Mouse (Mus musculus) midbrain, embryonic 11.5 days (tissue): ENCODE results near the gene Gm17606. TPM values are rescaled to one million over a fixed set of nuclear protein-coding genes. Genes with fewer than 3 reads are reported as not detected.

ENCODE experiments used
- ATAC-seq: fragments of 200-750 bp; cut with Nextera tagmentation; 2 replicates; pipeline ENCODE4 v1.8.0; 2017; ENCODE audit warnings: moderate TSS enrichment, moderate library complexity; ENCODE audit not compliant: low FRiP score
- DNase-seq: peaks from one replicate; pipeline ENCODE4 v3.0.0; 2015; ENCODE audit warnings: low spot score; ENCODE audit errors: missing footprints
- H3K27ac ChIP-seq: fragments of 300-500 bp; sonication (generic); 2 replicates; pipeline ENCODE4 v1.5.1; 2014; ENCODE audit warnings: low read depth, low read length
- H3K27me3 ChIP-seq: fragments of 300-500 bp; sonication (generic); 2 replicates; pipeline ENCODE4 v1.6.1; 2014; ENCODE audit warnings: mild to moderate bottlenecking, low read length, moderate library complexity, mixed read lengths; ENCODE audit not compliant: control insufficient read depth, insufficient read depth
- H3K36me3 ChIP-seq: fragments of 300-500 bp; sonication (generic); 2 replicates; pipeline ENCODE4 v1.6.1; 2014; ENCODE audit warnings: mild to moderate bottlenecking, low read length, moderate library complexity, mixed read lengths; ENCODE audit not compliant: control insufficient read depth, insufficient read depth
- H3K4me1 ChIP-seq: fragments of 300-500 bp; sonication (generic); 2 replicates; pipeline ENCODE4 v1.6.1; 2014; ENCODE audit warnings: low read length; ENCODE audit not compliant: control insufficient read depth, insufficient read depth
- H3K4me2 ChIP-seq: fragments of 300-500 bp; sonication (generic); 2 replicates; pipeline ENCODE4 v1.6.1; 2014; ENCODE audit warnings: mild to moderate bottlenecking, moderate library complexity
- H3K4me3 ChIP-seq: fragments of 300-500 bp; sonication (generic); 2 replicates; pipeline ENCODE4 v1.5.1; 2014; ENCODE audit warnings: low read depth, low read length
- H3K9ac ChIP-seq: fragments of 300-500 bp; sonication (generic); 2 replicates; pipeline ENCODE4 v1.6.1; 2014; ENCODE audit warnings: low read length
- H3K9me3 ChIP-seq: fragments of 300-500 bp; sonication (generic); 2 replicates; pipeline ENCODE4 v1.6.1; 2016; ENCODE audit warnings: low read length; ENCODE audit not compliant: control insufficient read depth
- WGBS: fragments of 180-500 bp; shearing (Covaris S2); extraction: QIAGEN DNeasy Blood & Tissue Kit; methylation state at CpG from one replicate; pipeline ENCODE4 v1.1.7; 2014; 5-methylcytosine and 5-hydroxymethylcytosine counted together
- polyA plus RNA-seq: library from polyadenylated mRNA; unstranded; fragments of >200 nt; fragmentation: Nextera tagmentation; extraction: Ambion mirVana; gene quantifications from 2 replicates; pipeline ENCODE4 v1.2.1, GENCODE M21; 2014

The Gm17606 gene
- polyA plus RNA-seq, 1 experiment from 2014 or later = not detected

GRCm38 (mm10) chr14:54617152-54617896, 23.4 kb upstream of the Gm17606 start:
- Histone ChIP-seq H3K4me1 (peaks cover 4% of the 10 kb centered on the region), H3K9me3 (no peaks in the 10 kb centered on the region), H3K27ac (peak overlapping the region; percentile 11; the same call in 1 of the 2 replicates), H3K4me2 (peak overlapping the region; percentile 54), H3K9ac (peak overlapping the region; percentile 92), H3K27me3 (no peaks in the 10 kb centered on the region), H3K4me3 (peak overlapping the region; percentile 83), H3K36me3 (peaks cover 5% of the 10 kb centered on the region; the same call in 1 of the 2 replicates)
- peak; percentile 67 for ATAC-seq
- peak; percentile 92 for DNase-seq
- WGBS = 2% methylated on average over 38 of the region's 38 CpGs

GRCm38 (mm10) chr14:54617897-54618365, 22.8 kb upstream of the Gm17606 start, which contains the start of gene Psmb5:
Gene Psmb5 (minus strand): TSS chr14:54618022.
- H3K4me3 ChIP-seq = peak within 1 kb of the TSS; percentile 83
- H3K4me1 ChIP-seq = peaks cover 4% of the 10 kb centered on the region
- peaks cover 5% of the 10 kb centered on the region; the same call in 1 of the 2 replicates for H3K36me3 ChIP-seq
- under 1% methylated on average over 25 of the region's 25 CpGs for WGBS
- H3K27me3 ChIP-seq = no peaks in the 10 kb centered on the region
- peak within 1 kb of the TSS; percentile 54 for H3K4me2 ChIP-seq
- peak within 1 kb of the TSS; percentile 92 for H3K9ac ChIP-seq
- ATAC-seq (peak; percentile 91), DNase-seq (peak; percentile 99)
- peak within 1 kb of the TSS; percentile 11; the same call in 1 of the 2 replicates for H3K27ac ChIP-seq
- no peaks in the 10 kb centered on the region for H3K9me3 ChIP-seq

GRCm38 (mm10) chr14:54621133-54621532, 19.6 kb upstream of the Gm17606 start, which contains the start of gene Psmb11:
Gene Psmb11 (plus strand): TSS chr14:54621433.
- ATAC-seq = no peak
- no peaks in the 10 kb centered on the region for H3K9me3 ChIP-seq
- 87% methylated on average over 1 of the region's 1 CpGs for WGBS

GRCm38 (mm10) chr14:54623334-54623733, 17.4 kb upstream of the Gm17606 start:
- no peaks in the 10 kb centered on the region for H3K4me1 ChIP-seq
- H3K9me3 ChIP-seq = no peaks in the 10 kb centered on the region
- H3K36me3 ChIP-seq = no peaks in the 10 kb centered on the region
- no peak for DNase-seq
- H3K9ac ChIP-seq = no peak overlapping the region
- WGBS = 90% methylated on average over 6 of the region's 6 CpGs
- H3K27me3 ChIP-seq = no peaks in the 10 kb centered on the region
- no peak overlapping the region for H3K4me3 ChIP-seq
- no peak overlapping the region for H3K4me2 ChIP-seq
- no peak overlapping the region for H3K27ac ChIP-seq
- ATAC-seq = no peak

More at GRCm38 (mm10) chr14:54621133-54621532, 19.6 kb upstream of the Gm17606 start, which contains the start of gene Psmb11:
- Histone ChIP-seq H3K9ac (no peak within 1 kb of the TSS), H3K4me3 (no peak within 1 kb of the TSS), H3K4me1 (peaks cover 4% of the 10 kb centered on the region), H3K36me3 (peaks cover 2% of the 10 kb centered on the region; the same call in 1 of the 2 replicates), H3K27ac (no peak within 1 kb of the TSS), H3K4me2 (no peak within 1 kb of the TSS), H3K27me3 (no peaks in the 10 kb centered on the region)
- DNase-seq = no peak

- 81% methylated on average over 10 of the region's 10 CpGs for WGBS
- no peak overlapping the region for H3K27ac ChIP-seq
Measured at GRCm38 (mm10) chr14:54624976-54625375, 15.8 kb upstream of the Gm17606 start.

GRCm38 (mm10) chr14:54628103-54628502, 12.6 kb upstream of the Gm17606 start:
- Histone ChIP-seq H3K4me1 (no peaks in the 10 kb centered on the region), H3K9ac (no peak overlapping the region), H3K36me3 (peaks cover 17% of the 10 kb centered on the region), H3K4me2 (no peak overlapping the region), H3K9me3 (no peaks in the 10 kb centered on the region), H3K27me3 (no peaks in the 10 kb centered on the region), H3K4me3 (no peak overlapping the region), H3K27ac (no peak overlapping the region)
- DNase-seq (no peak), ATAC-seq (no peak)
- 82% methylated on average over 5 of the region's 5 CpGs for WGBS

More at GRCm38 (mm10) chr14:54624976-54625375, 15.8 kb upstream of the Gm17606 start:
- no peak for DNase-seq
- H3K4me3 ChIP-seq = no peak overlapping the region
- no peak overlapping the region for H3K9ac ChIP-seq
- H3K4me1 ChIP-seq = no peaks in the 10 kb centered on the region
- no peaks in the 10 kb centered on the region for H3K36me3 ChIP-seq
- no peaks in the 10 kb centered on the region for H3K27me3 ChIP-seq
- no peaks in the 10 kb centered on the region for H3K9me3 ChIP-seq
- no peak overlapping the region for H3K4me2 ChIP-seq
- no peak for ATAC-seq

- ATAC-seq (no peak), DNase-seq (no peak)
- Histone ChIP-seq H3K27me3 (no peaks in the 10 kb centered on the region), H3K27ac (no peak overlapping the region), H3K4me1 (no peaks in the 10 kb centered on the region), H3K9ac (no peak overlapping the region), H3K9me3 (no peaks in the 10 kb centered on the region), H3K4me3 (no peak overlapping the region), H3K4me2 (no peak overlapping the region), H3K36me3 (peaks cover 25% of the 10 kb centered on the region)
- WGBS = 93% methylated on average over 2 of the region's 2 CpGs
Measured at GRCm38 (mm10) chr14:54629797-54630196, 11.0 kb upstream of the Gm17606 start.

- WGBS = 78% methylated on average over 11 of the region's 11 CpGs
- ATAC-seq (no peak), DNase-seq (no peak)
- Histone ChIP-seq H3K4me1 (no peaks in the 10 kb centered on the region), H3K9ac (no peak overlapping the region), H3K27me3 (no peaks in the 10 kb centered on the region), H3K36me3 (peaks cover 25% of the 10 kb centered on the region), H3K27ac (no peak overlapping the region), H3K9me3 (no peaks in the 10 kb centered on the region), H3K4me2 (no peak overlapping the region), H3K4me3 (no peak overlapping the region)
Measured at GRCm38 (mm10) chr14:54630583-54631239, 10.0 kb upstream of the Gm17606 start.

- H3K9ac ChIP-seq = no peak overlapping the region
- H3K27me3 ChIP-seq = no peaks in the 10 kb centered on the region
- H3K4me2 ChIP-seq = no peak overlapping the region
- H3K9me3 ChIP-seq = no peaks in the 10 kb centered on the region
- H3K4me1 ChIP-seq = no peaks in the 10 kb centered on the region
- no peak for DNase-seq
- peaks cover 25% of the 10 kb centered on the region for H3K36me3 ChIP-seq
- WGBS = 90% methylated on average over 3 of the region's 4 CpGs
- no peak overlapping the region for H3K27ac ChIP-seq
- H3K4me3 ChIP-seq = no peak overlapping the region
- no peak for ATAC-seq
Measured at GRCm38 (mm10) chr14:54631240-54631599, 9.5 kb upstream of the Gm17606 start.
